Mouse (Mus musculus) cerebellum, adult 2 months (tissue): ENCODE data around the gene Dnajb13.

ENCODE experiments used
- CTCF ChIP-seq: fragments of 200-500 bp; IDR thresholded peaks from 2 replicates; pipeline ENCODE4 v1.5.1; 2011; ENCODE audit warnings: low read depth, mild to moderate bottlenecking, control low read depth, low read length, moderate library complexity, borderline replicate concordance; ENCODE audit not compliant: insufficient read depth
- POLR2A ChIP-seq: fragments of 200-500 bp; IDR thresholded peaks from 2 replicates; pipeline ENCODE4 v1.6.1; 2011; ENCODE audit warnings: low read length, control low read depth, borderline replicate concordance; ENCODE audit not compliant: insufficient read depth

DNA sequence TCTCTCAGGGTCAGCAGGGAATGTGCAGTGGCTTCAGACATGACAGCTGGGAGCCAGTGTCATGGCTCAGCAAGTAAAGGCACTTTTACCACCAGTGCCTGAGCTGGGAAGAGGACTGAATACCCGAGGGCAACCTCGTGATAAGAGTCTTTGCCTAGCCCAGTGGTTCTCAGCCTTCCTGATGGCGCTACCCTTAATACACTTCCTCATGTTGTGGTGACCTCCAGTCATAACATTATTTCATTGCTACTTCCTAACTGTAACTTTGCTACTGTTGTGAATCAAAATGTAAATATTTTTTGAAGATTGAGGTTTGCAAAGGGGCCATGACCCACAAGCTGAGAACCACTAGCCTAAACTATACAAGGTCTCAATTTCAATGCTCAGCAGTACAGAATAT is 6.1 kb downstream of the Dnajb13 start:
- no peak for TF ChIP-seq CTCF
- no peak for TF ChIP-seq POLR2A
